Mouse (Mus musculus) cortical plate, adult 2 months (tissue): ENCODE results near the gene Gm16253.

Experiments
- CTCF ChIP-seq: fragments of 200-500 bp; IDR thresholded peaks from 2 replicates; pipeline ENCODE4 v1.5.1; 2011; ENCODE audit warnings: mild to moderate bottlenecking, control low read depth, low read length; ENCODE audit not compliant: insufficient read depth; ENCODE audit errors: extremely low read depth
- POLR2A ChIP-seq: fragments of 200-500 bp; IDR thresholded peaks from 2 replicates; pipeline ENCODE4 v1.6.1; 2011; ENCODE audit warnings: mild to moderate bottlenecking, low read length, control low read depth; ENCODE audit not compliant: insufficient read depth; ENCODE audit errors: extremely low read depth

GRCm38 (mm10) chr3:96563911-96564632, 12.7 kb upstream of the Gm16253 start:
- TF ChIP-seq POLR2A: no peak
- TF ChIP-seq CTCF: no peak
